Mouse (Mus musculus): ENCODE results near the gene Islr. TPM values are rescaled to one million over a fixed set of nuclear protein-coding genes. Genes with fewer than 3 reads are reported as not detected.

The Islr gene
- polyA plus RNA-seq, 1 experiment from 2014 or later: 47.8 TPM

GRCm38 (mm10) chr9:58113279-58113884 lies 90.7 kb downstream of the Islr start:
- Histone ChIP-seq H3K27me3 (peaks cover 33% of the 10 kb centered on the region), H3K9me3 (replicated peaks) (no peaks in the 10 kb centered on the region), H3K4me3 (peak overlapping the region; percentile 14; the same call in 1 of the 2 replicates), H3K4me1 (peaks cover 66% of the 10 kb centered on the region), H3K4me2 (replicated peaks) (peak overlapping the region; percentile 44), H3K9ac (peak overlapping the region; percentile 44), H3K36me3 (no peaks in the 10 kb centered on the region), H3K27ac (peak overlapping the region; percentile 94)
- 2% methylated on average over 22 of the region's 22 CpGs for WGBS
- ATAC-seq (ENCODE audit: low FRiP score): peak; percentile 51

- WGBS: 0% methylated on average over 6 of the region's 6 CpGs
- Histone ChIP-seq H3K9me3 (replicated peaks) (no peaks in the 10 kb centered on the region), H3K4me2 (replicated peaks) (peak overlapping the region; percentile 44), H3K27ac (peak overlapping the region; percentile 94), H3K27me3 (peaks cover 28% of the 10 kb centered on the region), H3K9ac (peak overlapping the region; percentile 44; the same call in 1 of the 2 replicates), H3K4me1 (peaks cover 66% of the 10 kb centered on the region), H3K4me3 (0 out of 2 replicates have a peak overlapping the region, but pooled peaks have one; percentile 14), H3K36me3 (no peaks in the 10 kb centered on the region)
- ATAC-seq (ENCODE audit: low FRiP score): peak; percentile 79
These were observed 91.2 kb downstream of the Islr start for GRCm38 (mm10) chr9:58112866-58113278.

- no peaks in the 10 kb centered on the region for H3K36me3 ChIP-seq
- H3K27ac ChIP-seq: peak overlapping the region; percentile 94
- peaks cover 66% of the 10 kb centered on the region for H3K4me1 ChIP-seq
- no peak overlapping the region for H3K4me3 ChIP-seq
- H3K9ac ChIP-seq: 0 out of 2 replicates have a peak overlapping the region, but pooled peaks have one; percentile 24
- H3K4me2 ChIP-seq (replicated peaks): peak overlapping the region; percentile 44
- 2% methylated on average over 6 of the region's 6 CpGs for WGBS
- peaks cover 24% of the 10 kb centered on the region for H3K27me3 ChIP-seq
- ATAC-seq (ENCODE audit: low FRiP score): peak; percentile 72
- no peaks in the 10 kb centered on the region for H3K9me3 ChIP-seq (replicated peaks)
These were observed 91.8 kb downstream of the Islr start for GRCm38 (mm10) chr9:58112321-58112751.

GRCm38 (mm10) chr9:58111431-58111830 lies 92.7 kb downstream of the Islr start:
- Histone ChIP-seq H3K27ac (peak overlapping the region; percentile 94), H3K27me3 (peaks cover 14% of the 10 kb centered on the region), H3K9ac (no peak overlapping the region), H3K9me3 (replicated peaks) (no peaks in the 10 kb centered on the region), H3K4me1 (peaks cover 65% of the 10 kb centered on the region), H3K4me2 (replicated peaks) (no peak overlapping the region), H3K4me3 (no peak overlapping the region), H3K36me3 (no peaks in the 10 kb centered on the region)
- 40% methylated on average over 6 of the region's 6 CpGs for WGBS
- ATAC-seq (ENCODE audit: low FRiP score): no peak

- Histone ChIP-seq H3K9ac (no peak overlapping the region), H3K4me1 (peaks cover 65% of the 10 kb centered on the region), H3K9me3 (replicated peaks) (no peaks in the 10 kb centered on the region), H3K4me2 (replicated peaks) (no peak overlapping the region), H3K27me3 (peaks cover 13% of the 10 kb centered on the region), H3K36me3 (no peaks in the 10 kb centered on the region), H3K27ac (peak overlapping the region; percentile 94), H3K4me3 (no peak overlapping the region)
- WGBS: 68% methylated on average over 5 of the region's 5 CpGs
- no peak for ATAC-seq (ENCODE audit: low FRiP score)
These were observed 93.3 kb downstream of the Islr start for GRCm38 (mm10) chr9:58110787-58111186.

- no peak for ATAC-seq (ENCODE audit: low FRiP score)
- no peaks in the 10 kb centered on the region for H3K9me3 ChIP-seq (replicated peaks)
- H3K27me3 ChIP-seq: peaks cover 3% of the 10 kb centered on the region
- 0 out of 2 replicates have a peak overlapping the region, but pooled peaks have one; percentile 2 for H3K27ac ChIP-seq
- WGBS: 62% methylated on average over 5 of the region's 5 CpGs
- no peak overlapping the region for H3K4me2 ChIP-seq (replicated peaks)
- peaks cover 46% of the 10 kb centered on the region for H3K4me1 ChIP-seq
- H3K36me3 ChIP-seq: no peaks in the 10 kb centered on the region
- no peak overlapping the region for H3K4me3 ChIP-seq
- no peak overlapping the region for H3K9ac ChIP-seq
These were observed 96.6 kb downstream of the Islr start for GRCm38 (mm10) chr9:58107494-58107893.

Small RNAs within 50 kb of the gene (microRNA-seq; reads per million reads assigned to microRNA genes)
- not detected for gene Mir6385

Other genes with a start within 250 kb of the Islr start
- gene Cyp11a1, start 197.9 kb downstream of the Islr start, polyA plus RNA-seq (2016; fragmentation: Nextera tagmentation; extraction: Ambion mirVana): 0.17 and 0.38 TPM in 2 replicates
- 14.8 and 17.6 TPM in 2 replicates for gene Stra6, start 140.5 kb downstream of the Islr start, polyA plus RNA-seq (2016; fragmentation: Nextera tagmentation; extraction: Ambion mirVana)
- gene Ccdc33, start 85.5 kb downstream of the Islr start, polyA plus RNA-seq (2016; fragmentation: Nextera tagmentation; extraction: Ambion mirVana): 1.0 and 1.5 TPM in 2 replicates
- gene Islr2, start within 50 bp of the Islr start, polyA plus RNA-seq (2016; fragmentation: Nextera tagmentation; extraction: Ambion mirVana): 9.2 and 10.4 TPM in 2 replicates
- 9.8 and 10.1 TPM in 2 replicates for gene Pml, start 45.5 kb upstream of the Islr start, polyA plus RNA-seq (2016; fragmentation: Nextera tagmentation; extraction: Ambion mirVana)
- gene Stoml1, start 48.9 kb upstream of the Islr start, polyA plus RNA-seq (2016; fragmentation: Nextera tagmentation; extraction: Ambion mirVana): 63.0 and 67.8 TPM in 2 replicates
- gene Loxl1, start 108.9 kb upstream of the Islr start, polyA plus RNA-seq (2016; fragmentation: Nextera tagmentation; extraction: Ambion mirVana): 19.2 and 23.8 TPM in 2 replicates
- gene Tbc1d21, start 166.1 kb upstream of the Islr start, polyA plus RNA-seq (2016; fragmentation: Nextera tagmentation; extraction: Ambion mirVana): not detected in 2 replicates